Mouse (Mus musculus): ENCODE measurements around the gene Aloxe3. TPM values are rescaled to one million over a fixed set of nuclear protein-coding genes. Genes with fewer than 3 reads are reported as not detected.
"Not testable (repeated sequence)": the region's sequence is repeated elsewhere in the genome, so short reads cannot be mapped to it uniquely, and the experiment has no call there.

The Aloxe3 gene
- 1 to 10 TPM; 5.2 to 6.8 TPM for total RNA-seq (2021)

DNA sequence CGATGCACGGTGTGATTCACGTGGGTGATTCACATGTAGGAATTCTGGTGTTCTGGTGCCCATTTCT, at the start of gene Aloxe3:
Gene Aloxe3, plus strand, starts transcription at position 45 of the 67 bp plus-strand sequence.
- no peak for DNase-seq (ENCODE audit: extremely low spot score in 1 of 2, low spot score in 1 of 2)

GRCm38 (mm10) chr11:69076572-69076971, 49.1 kb upstream of the Aloxe3 start:
- no peak for DNase-seq (ENCODE audit: extremely low spot score in 1 of 2, low spot score in 1 of 2)

GRCm38 (mm10) chr11:69077316-69077715, 48.4 kb upstream of the Aloxe3 start:
- DNase-seq (ENCODE audit: extremely low spot score in 1 of 2, low spot score in 1 of 2): no peak

GRCm38 (mm10) chr11:69078041-69078440, 47.7 kb upstream of the Aloxe3 start:
- no peak for DNase-seq (ENCODE audit: extremely low spot score in 1 of 2, low spot score in 1 of 2)

DNA sequence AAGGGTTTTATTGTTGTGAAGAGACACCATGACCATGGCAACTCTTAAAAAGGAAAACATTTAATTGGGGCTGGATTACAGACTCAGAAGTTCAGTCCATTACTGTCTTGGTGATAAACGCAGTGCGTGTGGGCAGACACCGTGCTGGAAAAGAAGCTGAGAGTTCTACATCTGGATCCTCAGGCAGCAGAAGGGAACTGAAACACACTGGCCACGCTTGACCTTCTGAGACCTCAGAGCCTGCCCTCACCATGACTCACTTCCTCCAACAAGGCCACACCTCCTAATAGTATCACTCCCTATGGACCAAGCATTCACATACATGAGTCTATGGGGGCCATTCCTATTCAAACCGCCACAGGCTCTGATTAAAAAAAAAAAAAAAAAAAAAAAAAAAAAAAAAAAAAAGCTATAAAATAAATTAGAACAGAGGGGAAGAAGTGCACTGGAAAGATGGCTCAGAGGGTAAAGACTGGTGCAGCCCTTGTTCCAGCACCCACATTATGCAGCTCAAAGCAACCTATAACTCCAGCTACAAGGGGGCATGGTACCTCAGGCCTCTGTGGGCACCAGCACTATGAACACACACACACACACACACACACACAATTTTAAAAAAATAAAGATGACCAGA, 46.8 kb upstream of the Aloxe3 start:
- no peak for DNase-seq (ENCODE audit: extremely low spot score in 1 of 2, low spot score in 1 of 2)

GRCm38 (mm10) chr11:69080102-69080854, 45.4 kb upstream of the Aloxe3 start:
- DNase-seq (ENCODE audit: extremely low spot score in 1 of 2, low spot score in 1 of 2): no peak

DNA sequence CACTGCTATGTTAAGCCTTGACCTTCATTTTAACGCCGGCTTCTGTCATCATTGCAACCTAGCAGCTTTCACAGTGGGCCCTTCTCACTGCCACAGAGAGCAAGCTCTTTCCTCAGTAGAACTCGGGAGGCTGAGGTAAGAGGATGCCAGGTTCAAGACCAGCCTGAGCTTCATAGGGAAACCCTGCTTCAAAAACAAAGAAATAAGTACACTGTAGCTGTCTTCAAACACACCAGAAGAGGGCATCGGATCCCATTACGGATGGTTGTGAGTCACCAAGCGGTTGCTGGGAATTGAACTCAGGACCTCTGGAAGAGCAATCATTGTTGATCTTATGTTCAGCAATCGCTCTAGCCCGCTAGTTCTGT, 44.9 kb upstream of the Aloxe3 start:
- DNase-seq (ENCODE audit: extremely low spot score in 1 of 2, low spot score in 1 of 2): no peak

GRCm38 (mm10) chr11:69081613-69082012, 44.1 kb upstream of the Aloxe3 start:
- DNase-seq (ENCODE audit: extremely low spot score in 1 of 2, low spot score in 1 of 2): no peak

DNA sequence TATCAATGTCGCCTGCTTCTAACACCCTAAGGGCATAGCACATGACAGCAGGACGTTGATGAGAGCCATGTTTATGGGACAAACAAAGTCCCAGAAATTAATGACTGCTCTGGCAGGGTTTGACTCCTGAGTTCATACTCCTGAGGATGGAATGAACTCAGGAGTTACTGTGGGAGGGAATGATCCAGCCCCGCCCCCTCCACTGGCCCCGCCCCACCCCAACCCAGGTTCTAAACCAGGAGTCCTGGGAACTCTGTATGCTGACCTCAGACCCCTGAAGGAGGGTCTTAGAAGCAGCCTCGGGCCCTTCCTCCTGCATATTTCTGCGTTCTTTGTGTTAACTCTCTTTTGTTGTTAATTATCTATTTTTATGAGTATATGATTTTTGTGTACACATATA, 40.1 kb upstream of the Aloxe3 start:
- DNase-seq (ENCODE audit: extremely low spot score in 1 of 2, low spot score in 1 of 2): no peak

- no peak for DNase-seq (ENCODE audit: extremely low spot score in 1 of 2, low spot score in 1 of 2)
These were observed 39.3 kb upstream of the Aloxe3 start for GRCm38 (mm10) chr11:69086390-69086789.

- DNase-seq (ENCODE audit: extremely low spot score in 1 of 2, low spot score in 1 of 2): no peak
These were observed 38.6 kb upstream of the Aloxe3 start for GRCm38 (mm10) chr11:69087082-69087481.

DNA sequence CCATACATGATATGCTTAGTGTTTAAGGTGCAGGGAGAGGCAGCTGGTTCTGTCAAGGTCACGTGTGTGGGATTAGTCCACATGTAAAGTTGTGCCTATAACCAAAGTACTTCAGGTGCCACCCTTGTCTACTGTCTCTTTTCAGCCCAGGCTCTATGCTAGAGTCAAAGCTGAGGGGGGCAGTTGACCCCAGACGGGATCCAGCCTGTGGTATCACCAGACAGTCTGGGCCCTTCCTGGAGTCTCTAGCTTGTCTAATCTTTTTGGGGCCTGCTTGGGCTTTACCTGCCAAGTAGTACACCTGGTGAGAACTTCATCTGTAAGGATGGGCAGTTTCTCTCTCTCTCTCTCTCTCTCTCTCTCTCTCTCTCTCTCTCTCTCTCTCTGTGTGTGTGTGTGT, 38.1 kb upstream of the Aloxe3 start:
- no peak for DNase-seq (ENCODE audit: extremely low spot score in 1 of 2, low spot score in 1 of 2)

- peak; percentile 94 to 95 for DNase-seq (ENCODE audit: extremely low spot score in 1 of 2, low spot score in 1 of 2)
These were observed 37.4 kb upstream of the Aloxe3 start, which contains the start of gene Vamp2 for GRCm38 (mm10) chr11:69088103-69088855. Gene Vamp2, plus strand, starts transcription at chr11:69088490.

DNA sequence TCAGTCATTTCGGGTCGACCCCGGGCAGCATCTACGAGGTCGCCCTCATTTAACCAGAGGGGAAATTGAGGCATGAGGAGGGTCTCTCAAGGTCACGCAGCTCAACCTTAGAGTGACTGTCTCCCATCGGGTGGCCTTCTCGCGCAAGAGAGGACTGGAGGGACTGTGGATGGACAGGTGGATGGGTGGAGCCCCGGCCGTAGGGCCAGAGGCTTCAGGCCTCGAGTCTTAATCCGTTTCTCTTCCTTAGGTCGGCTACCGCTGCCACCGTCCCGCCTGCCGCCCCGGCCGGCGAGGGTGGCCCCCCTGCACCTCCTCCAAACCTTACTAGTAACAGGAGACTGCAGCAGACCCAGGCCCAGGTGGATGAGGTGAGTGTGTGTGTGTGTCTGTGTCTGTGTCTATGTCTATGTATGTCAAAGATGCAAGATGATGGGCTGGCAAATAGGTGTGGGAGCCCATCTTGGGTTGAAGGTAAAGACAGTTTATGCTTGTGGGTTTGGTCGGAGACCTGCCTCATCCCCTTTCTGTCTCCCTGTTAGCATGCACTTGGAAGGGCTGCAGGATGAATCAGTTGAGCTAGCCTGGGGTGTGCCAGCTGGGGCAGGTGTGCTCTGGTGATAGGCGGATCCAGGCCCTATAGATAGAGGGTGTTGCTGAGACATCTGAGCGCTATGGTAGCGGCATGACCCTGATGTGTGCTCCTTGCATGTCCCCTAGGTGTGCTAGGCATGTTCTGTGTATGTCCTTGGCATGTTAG, 36.7 kb upstream of the Aloxe3 start:
- DNase-seq (ENCODE audit: extremely low spot score in 1 of 2, low spot score in 1 of 2): no peak

DNA sequence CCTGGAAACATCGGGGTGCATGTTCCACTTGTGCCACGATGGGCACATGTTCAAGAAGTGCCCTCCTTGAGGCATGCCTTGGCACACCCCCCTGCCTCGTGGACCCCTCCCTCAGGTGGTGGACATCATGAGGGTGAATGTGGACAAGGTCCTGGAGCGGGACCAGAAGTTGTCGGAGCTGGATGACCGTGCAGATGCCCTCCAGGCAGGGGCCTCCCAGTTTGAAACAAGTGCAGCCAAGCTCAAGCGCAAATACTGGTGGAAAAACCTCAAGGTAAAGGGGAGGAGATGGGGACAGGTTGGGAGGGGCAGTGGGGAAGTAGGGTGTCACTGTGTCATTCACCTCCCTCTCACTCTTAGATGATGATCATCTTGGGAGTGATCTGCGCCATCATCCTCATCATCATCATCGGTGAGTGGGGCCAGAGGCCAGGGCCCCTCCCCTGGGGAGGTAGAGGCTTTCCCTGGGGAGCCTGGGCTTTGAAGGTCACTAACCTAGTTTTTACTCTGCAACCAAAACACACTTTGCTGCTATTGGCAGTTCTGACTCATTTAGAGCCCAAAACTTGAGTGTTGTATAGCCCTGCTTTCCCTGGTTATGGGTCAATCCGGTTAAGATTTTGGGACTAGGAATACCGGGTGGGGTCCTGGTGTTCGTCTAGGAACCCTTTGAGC, 35.9 kb upstream of the Aloxe3 start:
- DNase-seq (ENCODE audit: extremely low spot score in 1 of 2, low spot score in 1 of 2): no peak

- DNase-seq (ENCODE audit: extremely low spot score in 1 of 2, low spot score in 1 of 2): no peak
These were observed 35.3 kb upstream of the Aloxe3 start for GRCm38 (mm10) chr11:69090367-69090766.

GRCm38 (mm10) chr11:69091566-69092385, 33.9 kb upstream of the Aloxe3 start:
- no peak for DNase-seq (ENCODE audit: extremely low spot score in 1 of 2, low spot score in 1 of 2)

DNA sequence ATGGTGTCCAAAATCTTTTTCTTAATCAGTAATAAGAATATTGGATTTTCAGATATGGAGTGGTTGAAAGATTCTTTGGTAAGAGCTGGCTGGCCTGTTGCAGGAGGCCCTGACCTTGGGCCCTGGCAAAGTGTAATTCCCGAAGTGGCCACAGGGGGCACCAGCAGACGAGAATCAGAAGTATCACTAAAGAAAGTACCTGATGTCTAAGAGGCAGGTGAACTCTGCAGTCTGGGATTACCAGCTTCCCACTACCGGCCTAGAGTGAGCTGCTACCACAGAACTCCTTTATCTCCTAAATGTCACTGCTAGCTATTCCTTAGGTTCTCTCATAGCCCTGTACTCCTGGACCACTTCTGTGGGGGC, 33.3 kb upstream of the Aloxe3 start:
- peak; percentile 70 to 94 for DNase-seq (ENCODE audit: extremely low spot score in 1 of 2, low spot score in 1 of 2)

- no peak for DNase-seq (ENCODE audit: extremely low spot score in 1 of 2, low spot score in 1 of 2)
These were observed 32.8 kb upstream of the Aloxe3 start for GRCm38 (mm10) chr11:69092871-69093270.

GRCm38 (mm10) chr11:69093856-69094255, 31.8 kb upstream of the Aloxe3 start:
- not testable (repeated sequence) for DNase-seq (ENCODE audit: extremely low spot score in 1 of 2, low spot score in 1 of 2)
